In the genomic region with DNA sequence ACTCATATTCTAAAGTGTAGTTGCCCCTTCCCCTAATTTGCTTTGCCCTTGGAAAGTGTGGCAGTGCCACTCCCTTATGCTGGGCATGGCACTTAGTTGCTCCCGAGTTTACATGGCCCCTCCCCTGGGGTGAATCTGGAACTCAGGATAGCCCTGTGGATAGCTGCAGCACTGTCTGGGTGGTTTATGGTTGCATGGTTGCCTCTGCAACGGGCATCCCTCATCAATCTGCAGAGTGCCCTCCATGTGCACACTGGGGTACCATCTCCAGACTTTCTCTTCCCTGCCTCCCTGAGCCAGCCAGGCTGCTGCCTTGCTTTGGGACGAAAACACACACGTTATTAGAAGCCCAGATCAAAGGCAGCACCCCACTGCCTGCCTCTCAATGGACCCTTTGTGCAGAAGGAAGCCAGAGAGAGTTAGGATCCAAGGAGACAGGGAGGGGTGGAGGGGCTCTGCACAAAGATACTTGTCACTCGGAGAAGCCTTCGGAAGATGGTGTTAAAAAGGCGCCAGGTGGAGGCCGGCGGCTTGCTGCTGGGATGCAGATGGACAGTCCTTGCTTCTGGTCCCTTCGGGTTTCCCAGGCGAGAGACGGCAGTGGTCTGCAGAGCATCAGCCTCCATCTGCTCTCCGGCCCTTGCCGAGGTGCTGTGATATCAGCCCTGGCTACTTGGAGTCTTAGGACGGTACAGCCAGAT, we compare ENCODE assay signal across 12 mouse cellular contexts. TPM values are rescaled to one million over a fixed set of nuclear protein-coding genes. Genes with fewer than 3 reads are reported as not detected.
DNase-seq lines count a peak whose midpoint lies in the region; ATAC-seq and TF ChIP-seq lines count a peak whose summit lies in the region.
"Had no signal": no experiment of that assay in that cellular context is flagged by ENCODE, and none has a peak within 500 bp of the region (broad histone marks: within the 10 kb centered on the region; RNA-seq: fewer than 3 reads in every experiment).

No protein-coding gene starts in this region.

- peak; percentile 44 to 46 for DNase-seq in cerebellum, adult 18-20 months
- DNase-seq in cerebellum, postnatal 4 days (ENCODE audit: low spot score in 2 of 2) = peak; percentile 30 to 63
- peak; percentile 68 for DNase-seq in hindbrain, embryonic 10.5 days (ENCODE audit: low spot score)
- DNase-seq in midbrain, postnatal 0 days (ENCODE audit: low spot score) = peak; percentile 82
- DNase-seq in urinary bladder, postnatal 14 days (ENCODE audit: low spot score) = no peak
- DNase-seq in kidney, adult 9 months = no peak
- no peak for DNase-seq in lung, adult 18-20 months
- DNase-seq: gastrocnemius, postnatal 10 days; kidney, adult 11 months had no signal

- no peaks in the 10 kb centered on the region for H3K9me3 ChIP-seq in hindbrain, embryonic 10.5 days
- no peaks in the 10 kb centered on the region for H3K9me3 ChIP-seq in midbrain, postnatal 0 days (ENCODE audit: low read length)
- H3K9me3 ChIP-seq in heart, embryonic 12.5 days (replicated peaks) = peaks cover 5% of the 10 kb centered on the region
- H3K9me3 ChIP-seq: liver, embryonic 15.5 days had no signal

- ATAC-seq in midbrain, postnatal 0 days (ENCODE audit: low FRiP score) = peak; percentile 63
- no peak for ATAC-seq in heart, embryonic 12.5 days (ENCODE audit: insufficient number of reproducible peaks, low FRiP score)

- no peak for TF ChIP-seq CTCF in midbrain, postnatal 0 days (IDR thresholded peaks at IDR 0.05)

- H3K4me1 ChIP-seq in hindbrain, embryonic 10.5 days (replicated peaks) = peaks cover 35% of the 10 kb centered on the region
- H3K4me1 ChIP-seq in midbrain, postnatal 0 days (ENCODE audit: insufficient read depth, low read length) = no peaks in the 10 kb centered on the region
- H3K4me1 ChIP-seq in heart, embryonic 12.5 days (replicated peaks) = peaks cover 9% of the 10 kb centered on the region
- H3K4me1 ChIP-seq: liver, embryonic 15.5 days had no signal

- 2% methylated on average over 15 of the region's 15 CpGs for WGBS in hindbrain, embryonic 10.5 days
- 5% methylated on average over 15 of the region's 15 CpGs for WGBS in midbrain, postnatal 0 days
- 6% methylated on average over 15 of the region's 15 CpGs for WGBS in heart, embryonic 12.5 days

- no peaks in the 10 kb centered on the region for H3K36me3 ChIP-seq in hindbrain, embryonic 10.5 days
- no peaks in the 10 kb centered on the region for H3K36me3 ChIP-seq in midbrain, postnatal 0 days (ENCODE audit: insufficient read depth, low read length)
- H3K36me3 ChIP-seq in heart, embryonic 12.5 days = no peaks in the 10 kb centered on the region
- H3K36me3 ChIP-seq: G1E; liver, embryonic 15.5 days had no signal

- peaks cover 34% of the 10 kb centered on the region for H3K27me3 ChIP-seq in hindbrain, embryonic 10.5 days (ENCODE audit: insufficient read depth, poor library complexity, severe bottlenecking)
- peaks cover 3% of the 10 kb centered on the region; the same call in 1 of the 2 replicates for H3K27me3 ChIP-seq in midbrain, postnatal 0 days (ENCODE audit: insufficient read depth, low read length)
- peaks cover 49% of the 10 kb centered on the region for H3K27me3 ChIP-seq in heart, embryonic 12.5 days (replicated peaks)

- no peak overlapping the region for H3K4me2 ChIP-seq in midbrain, postnatal 0 days (ENCODE audit: low read depth, low read length, poor library complexity, severe bottlenecking)
- no peak overlapping the region for H3K4me2 ChIP-seq in heart, embryonic 12.5 days
- H3K4me2 ChIP-seq: liver, embryonic 15.5 days had no signal

- peak overlapping the region; percentile 77 for H3K27ac ChIP-seq in hindbrain, embryonic 10.5 days
- no peak overlapping the region for H3K27ac ChIP-seq in midbrain, postnatal 0 days (ENCODE audit: low read depth, low read length)
- no peak overlapping the region for H3K27ac ChIP-seq in heart, embryonic 12.5 days (ENCODE audit: poor library complexity, severe bottlenecking)
- H3K27ac ChIP-seq: liver, embryonic 15.5 days had no signal

- H3K9ac ChIP-seq in midbrain, postnatal 0 days (replicated peaks; ENCODE audit: low read length, poor library complexity, severe bottlenecking) = no peak overlapping the region
- H3K9ac ChIP-seq in heart, embryonic 12.5 days = no peak overlapping the region
- H3K9ac ChIP-seq: liver, embryonic 15.5 days had no signal

- peak overlapping the region; percentile 29 for H3K4me3 ChIP-seq in hindbrain, embryonic 10.5 days
- H3K4me3 ChIP-seq in midbrain, postnatal 0 days (ENCODE audit: low read depth, low read length) = no peak overlapping the region
- no peak overlapping the region for H3K4me3 ChIP-seq in heart, embryonic 12.5 days
- H3K4me3 ChIP-seq: liver, embryonic 15.5 days had no signal

RNA-seq across cellular contexts. Expression of a gene that starts 8.9 kb away (rescaled TPM):
- 124 and 125 TPM in 2 replicates for polyA plus RNA-seq in hindbrain, embryonic 10.5 days (2016; fragmentation: Nextera tagmentation; extraction: Ambion mirVana)
- 36.9 and 48.9 TPM in 2 replicates for total RNA-seq in midbrain, postnatal 0 days (2014; rRNA removed)
- polyA plus RNA-seq in midbrain, postnatal 0 days (2015; fragmentation: Nextera tagmentation; extraction: Ambion mirVana) = 35.7 and 36.4 TPM in 2 replicates
- polyA plus RNA-seq in heart, embryonic 12.5 days (2016; fragmentation: Nextera tagmentation; extraction: Ambion mirVana) = 26.5 and 27.7 TPM in 2 replicates
- polyA plus RNA-seq: G1E had no signal

Comparison
In these comparisons a context has a peak if more than half of its experiments do, and no peak if none do; other contexts are left out.
1. DNase-seq: peak in cerebellum, adult 18-20 months (2 of 2), cerebellum, postnatal 4 days (2 of 2), hindbrain, embryonic 10.5 days (single experiment) and midbrain, postnatal 0 days (single experiment); none in urinary bladder, postnatal 14 days (single experiment), kidney, adult 9 months (single experiment) and lung, adult 18-20 months (0 of 2).